Mouse (Mus musculus) heart, adult 2 months (tissue): ENCODE data around the gene Vamp3. TPM values are rescaled to one million over a fixed set of nuclear protein-coding genes. Genes with fewer than 3 reads are reported as not detected.

ENCODE experiments used
- DNase-seq, 2 experiments: peaks; one replicate each; pipeline ENCODE4 v3.0.0; 2021
- H3K27ac ChIP-seq: fragments of 200-600 bp; 2 replicates; pipeline ENCODE4 v1.8.1; 2022
- H3K27me3 ChIP-seq: fragments of 200-500 bp; 2 replicates; pipeline ENCODE4 v1.6.1; 2012; ENCODE audit warnings: mild to moderate bottlenecking, low read length, inconsistent platforms, mixed read lengths; ENCODE audit not compliant: control insufficient read depth, insufficient read depth
- H3K36me3 ChIP-seq: fragments of 200-500 bp; 2 replicates; pipeline ENCODE4 v1.6.1; 2012; ENCODE audit warnings: low read length, inconsistent platforms; ENCODE audit not compliant: control insufficient read depth, insufficient read depth
- H3K4me1 ChIP-seq: fragments of 200-500 bp; 2 replicates; pipeline ENCODE4 v1.6.1; 2011; ENCODE audit warnings: low read length; ENCODE audit not compliant: control insufficient read depth, insufficient read depth
- H3K4me3 ChIP-seq: fragments of 200-600 bp; 2 replicates; pipeline ENCODE4 v1.8.1; 2022
- H3K79me2 ChIP-seq: fragments of 200-500 bp; replicated peaks from 2 replicates; pipeline ENCODE4 v1.6.1; 2012; ENCODE audit warnings: mild to moderate bottlenecking, inconsistent platforms, low read length, moderate library complexity, mixed read lengths; ENCODE audit not compliant: control insufficient read depth, insufficient read depth
- H3K9ac ChIP-seq: fragments of 200-500 bp; 2 replicates; pipeline ENCODE4 v1.6.1; 2012; ENCODE audit warnings: low read depth, mild to moderate bottlenecking, control low read depth, inconsistent platforms, low read length, mixed read lengths
- CTCF ChIP-seq: fragments of 200-600 bp; IDR thresholded peaks from 2 replicates; pipeline ENCODE4 v1.8.1; 2022; ENCODE audit warnings: antibody characterized with exemption, mild to moderate bottlenecking, moderate library complexity
- EP300 ChIP-seq: fragments of 200-500 bp; IDR thresholded peaks from 2 replicates; pipeline ENCODE4 v1.6.1; 2011; ENCODE audit warnings: low read depth, low read length, control low read depth; ENCODE audit not compliant: insufficient read depth
- POLR2A ChIP-seq: fragments of 200-500 bp; IDR thresholded peaks from 2 replicates; pipeline ENCODE4 v1.6.1; 2011; ENCODE audit warnings: mild to moderate bottlenecking, low read depth, low read length, control low read depth; ENCODE audit not compliant: insufficient read depth
- WGBS: fragments of 180-500 bp; shearing (Covaris S2); methylation state at CpG from one replicate; pipeline ENCODE4 v1.1.7; 2018; 5-methylcytosine and 5-hydroxymethylcytosine counted together
- intact Hi-C: fragments of 180-260 bp; cut with DNase I; formaldehyde crosslinking; loops from one replicate; pipeline ENCODE4 v1.15.1; 2025
- polyA plus RNA-seq: library from polyadenylated mRNA; depleted of rRNA; stranded (reverse); fragments of >200 nt; gene quantifications from 2 replicates; pipeline ENCODE4 v1.2.3, GENCODE M21; 2012
- total RNA-seq, 2 experiments: library from RNA; stranded (reverse); gene quantifications; 2 replicates each; pipeline ENCODE4 v1.2.3; 2021

Gene Vamp3
- total and polyA plus RNA-seq, 3 experiments: 38.0 to 63.1 (median 47.8) TPM

- Histone ChIP-seq H3K36me3 (no peaks in the 10 kb centered on the region; the same call in 1 of the 2 replicates), H3K4me1 (no peaks in the 10 kb centered on the region; the same call in 1 of the 2 replicates), H3K79me2 (no peaks in the 10 kb centered on the region), H3K9ac (peak overlapping the region; percentile 30; the same call in 1 of the 2 replicates), H3K27ac (peak overlapping the region; percentile 84), H3K4me3 (no peak overlapping the region), H3K27me3 (no peaks in the 10 kb centered on the region)
- DNase-seq: peak in 1 of 2 experiments; percentile 66
- TF ChIP-seq EP300: peak; percentile 91
- TF ChIP-seq CTCF: no peak
- 53% methylated on average over 5 of the region's 5 CpGs for WGBS
- intact Hi-C loops: no loop called here
Measured at GRCm38 (mm10) chr4:151083027-151083426, 25.3 kb upstream of the Vamp3 start.

DNA sequence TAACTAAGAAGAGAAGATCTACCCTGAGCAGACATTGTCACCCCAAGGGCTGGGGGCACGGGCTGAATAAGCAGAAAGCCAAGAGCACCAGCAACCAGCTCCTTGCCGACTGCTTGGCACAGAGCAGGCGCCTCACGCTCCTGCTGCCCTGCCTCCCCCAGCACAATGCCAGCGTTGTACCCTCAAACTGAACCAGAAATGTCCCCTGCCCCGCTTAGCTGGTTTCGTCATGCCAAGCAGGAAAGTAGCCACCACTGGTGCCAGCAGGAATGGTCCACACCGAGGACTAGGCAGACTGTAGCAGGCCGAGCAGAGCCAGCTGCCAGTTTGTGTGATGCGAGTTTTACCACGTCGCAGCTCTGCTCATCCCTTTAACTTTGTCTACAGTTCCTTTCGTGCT is 24.2 kb upstream of the Vamp3 start:
- Histone ChIP-seq H3K27me3 (no peaks in the 10 kb centered on the region), H3K27ac (peak overlapping the region; percentile 84), H3K79me2 (no peaks in the 10 kb centered on the region), H3K9ac (peak overlapping the region; percentile 3; the same call in 1 of the 2 replicates), H3K4me3 (no peak overlapping the region), H3K36me3 (no peaks in the 10 kb centered on the region; the same call in 1 of the 2 replicates), H3K4me1 (no peaks in the 10 kb centered on the region; the same call in 1 of the 2 replicates)
- intact Hi-C loops: no loop called here
- DNase-seq: no peak
- TF ChIP-seq POLR2A (no peak), EP300 (no peak), CTCF (no peak)
- whole genome bisulfite sequencing: 71% methylated on average over 13 of the region's 13 CpGs

- intact Hi-C loops: no loop called here
- DNase-seq: no peak
- Histone ChIP-seq H3K4me1 (no peaks in the 10 kb centered on the region; the same call in 1 of the 2 replicates), H3K79me2 (no peaks in the 10 kb centered on the region), H3K4me3 (no peak overlapping the region), H3K27ac (peak overlapping the region; percentile 84; the same call in 1 of the 2 replicates), H3K27me3 (no peaks in the 10 kb centered on the region), H3K9ac (no peak overlapping the region), H3K36me3 (no peaks in the 10 kb centered on the region; the same call in 1 of the 2 replicates)
- WGBS: 68% methylated on average over 2 of the region's 2 CpGs
- TF ChIP-seq CTCF: no peak
- no peak for TF ChIP-seq POLR2A
- no peak for TF ChIP-seq EP300
Measured at GRCm38 (mm10) chr4:151081355-151081754, 23.6 kb upstream of the Vamp3 start.

DNA sequence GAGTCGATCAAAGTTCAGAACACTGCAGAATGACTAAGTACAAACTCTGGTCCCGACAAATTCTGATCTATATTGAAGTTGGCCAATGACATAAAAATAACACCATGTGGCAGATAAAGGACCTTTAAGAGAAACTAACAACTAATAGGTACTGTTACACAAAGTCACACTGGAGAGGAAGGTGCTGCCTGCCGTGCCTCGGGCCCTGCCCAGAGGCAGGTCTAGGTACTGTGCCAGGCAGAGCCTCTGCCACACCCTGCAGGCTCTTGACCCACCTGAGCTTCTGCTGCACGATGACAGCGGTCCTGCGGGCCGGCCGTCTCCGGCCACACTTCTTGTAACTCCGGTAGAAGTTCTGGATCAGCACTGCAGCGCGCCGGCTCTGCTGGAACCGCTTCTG is 17.1 kb upstream of the Vamp3 start:
- intact Hi-C loops: no loop called here
- Histone ChIP-seq H3K79me2 (no peaks in the 10 kb centered on the region), H3K36me3 (no peaks in the 10 kb centered on the region), H3K27ac (no peak overlapping the region), H3K4me3 (no peak overlapping the region), H3K27me3 (no peaks in the 10 kb centered on the region), H3K4me1 (no peaks in the 10 kb centered on the region), H3K9ac (no peak overlapping the region)
- no peak for TF ChIP-seq EP300
- TF ChIP-seq CTCF: no peak
- no peak for TF ChIP-seq POLR2A
- no peak for DNase-seq
- WGBS: 66% methylated on average over 15 of the region's 15 CpGs

DNA sequence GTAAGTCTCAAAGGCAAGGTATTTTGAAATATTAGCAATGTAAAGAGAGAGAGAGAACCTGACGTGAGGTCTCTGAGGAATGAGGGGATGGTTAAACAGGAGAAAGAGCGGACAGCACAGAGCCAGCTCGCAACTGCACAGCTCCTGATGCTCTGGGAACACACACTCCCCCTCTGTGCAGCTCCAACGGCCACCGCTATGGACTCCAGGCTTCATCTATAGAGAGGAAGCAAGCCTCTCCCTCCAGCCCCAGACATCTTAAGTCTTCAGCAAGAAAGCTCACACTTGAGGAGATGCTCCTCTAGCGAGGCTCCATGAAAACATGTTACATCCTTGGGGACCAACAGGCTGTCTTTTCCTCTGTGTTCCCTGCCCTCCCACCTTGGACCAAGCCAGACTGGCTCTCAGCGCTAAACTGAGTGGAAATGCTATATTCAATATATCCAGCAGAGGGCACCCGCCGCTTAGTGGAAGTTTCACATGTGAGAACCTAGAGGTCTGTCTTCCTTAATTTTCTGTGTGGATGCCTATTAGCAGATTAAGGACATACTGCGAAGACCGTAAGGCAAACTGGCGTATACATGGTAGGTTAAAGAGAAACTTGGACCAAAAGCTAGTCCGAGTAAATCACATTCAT is 15.5 kb upstream of the Vamp3 start:
- WGBS: 42% methylated on average over 13 of the region's 13 CpGs
- Histone ChIP-seq H3K36me3 (no peaks in the 10 kb centered on the region), H3K79me2 (no peaks in the 10 kb centered on the region), H3K4me1 (no peaks in the 10 kb centered on the region), H3K4me3 (no peak overlapping the region), H3K27ac (no peak overlapping the region), H3K27me3 (no peaks in the 10 kb centered on the region), H3K9ac (no peak overlapping the region)
- DNase-seq: peak; percentile 59 to 66
- TF ChIP-seq EP300 (peak; percentile 74; the same call in 1 of the 2 replicates), POLR2A (no peak), CTCF (peak; percentile 94)
- intact Hi-C loops: loop anchor here (1.0 to 2.0 kb wide), 2 partner anchors 56 to 68 kb away; no protein-coding TSS in a partner anchor

DNA sequence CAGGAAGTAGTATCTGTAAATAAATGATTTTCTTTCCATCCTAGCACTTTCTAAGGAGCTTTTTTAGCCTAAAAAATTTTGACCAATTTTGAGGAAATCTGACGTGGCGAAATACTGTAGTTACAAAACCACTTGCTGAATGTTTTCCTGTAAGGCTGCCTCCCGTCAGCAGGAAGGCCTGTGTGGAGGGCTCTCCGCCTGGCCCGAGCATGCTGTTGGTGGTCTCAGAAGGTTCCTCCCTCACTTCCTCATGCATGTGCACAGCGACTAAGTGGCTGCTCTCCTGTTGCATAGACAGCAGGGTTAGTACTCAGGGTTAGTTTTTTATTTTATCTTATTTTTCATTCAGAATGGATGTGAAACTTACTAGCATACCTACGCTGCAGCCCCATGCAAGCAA is 13.2 kb upstream of the Vamp3 start:
- DNase-seq: no peak
- intact Hi-C loops: no loop called here
- no peaks in the 10 kb centered on the region for H3K4me1 ChIP-seq
- H3K9ac ChIP-seq: no peak overlapping the region
- H3K4me3 ChIP-seq: no peak overlapping the region
- H3K27me3 ChIP-seq: no peaks in the 10 kb centered on the region
- H3K79me2 ChIP-seq: no peaks in the 10 kb centered on the region
- H3K36me3 ChIP-seq: no peaks in the 10 kb centered on the region
- TF ChIP-seq POLR2A: no peak
- TF ChIP-seq CTCF: no peak
- no peak for TF ChIP-seq EP300
- 69% methylated on average over 7 of the region's 7 CpGs for WGBS
- H3K27ac ChIP-seq: no peak overlapping the region
